Mouse (Mus musculus) liver, embryonic 14.5 days (tissue): ENCODE measurements around the gene Gm7735. TPM values are rescaled to one million over a fixed set of nuclear protein-coding genes. Genes with fewer than 3 reads are reported as not detected.

Source experiments
- ATAC-seq: fragments of 200-750 bp; cut with Nextera tagmentation; 2 replicates; pipeline ENCODE4 v1.8.0; 2017; ENCODE audit warnings: moderate number of reproducible peaks, mild to moderate bottlenecking, moderate library complexity; ENCODE audit not compliant: insufficient read depth
- DNase-seq, 3 experiments: peaks; one replicate each; pipeline ENCODE4 v3.0.0-alpha.2; 2012 to 2013; ENCODE audit warnings: low read depth in 3 of 3, low spot score in 3 of 3
- H3K27ac ChIP-seq: fragments of 300-500 bp; sonication (generic); 2 replicates; pipeline ENCODE4 v1.5.1; 2014; ENCODE audit warnings: moderate library complexity, mild to moderate bottlenecking, control low read depth, inconsistent platforms
- H3K27me3 ChIP-seq: fragments of 300-500 bp; sonication (generic); 2 replicates; pipeline ENCODE4 v1.6.1; 2014; ENCODE audit warnings: mild to moderate bottlenecking, low read length, moderate library complexity; ENCODE audit not compliant: control insufficient read depth, insufficient read depth
- H3K36me3 ChIP-seq: fragments of 300-500 bp; sonication (generic); replicated peaks from 2 replicates; pipeline ENCODE4 v1.6.1; 2014; ENCODE audit warnings: low read depth; ENCODE audit not compliant: control insufficient read depth, insufficient read depth
- H3K4me1 ChIP-seq, 2 experiments: fragments of 200-500 bp in 1 of 2; fragments of 300-500 bp in 1 of 2; sonication (generic) in 1 of 2; replicated peaks; 2 replicates each; pipeline ENCODE4 v1.6.1; 2012 to 2014; ENCODE audit warnings: antibody characterized with exemption in 1 of 2, inconsistent platforms in 1 of 2, low read length in 1 of 2; ENCODE audit not compliant: control insufficient read depth in 2 of 2, insufficient read depth in 2 of 2
- H3K4me2 ChIP-seq: fragments of 300-500 bp; sonication (generic); 2 replicates; pipeline ENCODE4 v1.6.1; 2014; ENCODE audit warnings: low read depth, mild to moderate bottlenecking, control low read depth, moderate library complexity
- H3K4me3 ChIP-seq, 2 experiments: fragments of 200-500 bp in 1 of 2; fragments of 300-500 bp in 1 of 2; sonication (generic) in 1 of 2; 2 replicates each; pipeline ENCODE4 v1.5.1; 2012 to 2014; ENCODE audit warnings: low read depth in 2 of 2, low read length in 2 of 2, mild to moderate bottlenecking in 2 of 2, control low read depth in 1 of 2, inconsistent platforms in 1 of 2, moderate library complexity in 1 of 2; ENCODE audit not compliant: insufficient read depth in 1 of 2
- H3K9ac ChIP-seq: fragments of 300-500 bp; sonication (generic); replicated peaks from 2 replicates; pipeline ENCODE4 v1.6.1; 2014; ENCODE audit warnings: mild to moderate bottlenecking, control low read depth, moderate library complexity
- H3K9me3 ChIP-seq: fragments of 300-500 bp; sonication (generic); 2 replicates; pipeline ENCODE4 v1.6.1; 2016; ENCODE audit warnings: low read length, mixed read lengths; ENCODE audit not compliant: control insufficient read depth
- CTCF ChIP-seq: IDR thresholded peaks from 2 replicates; pipeline ENCODE4 v1.5.1; 2016; ENCODE audit warnings: antibody characterized with exemption, low read depth, control low read depth
- EP300 ChIP-seq: IDR thresholded peaks from 2 replicates; pipeline ENCODE4 v1.6.1; 2016; ENCODE audit warnings: antibody characterized with exemption, low read depth
- WGBS: fragments of 180-500 bp; shearing (Covaris S2); extraction: QIAGEN DNeasy Blood & Tissue Kit; methylation state at CpG from one replicate; pipeline ENCODE4 v1.1.7; 2014; ENCODE audit not compliant: insufficient replicate concordance; 5-methylcytosine and 5-hydroxymethylcytosine counted together
- polyA plus RNA-seq, 2 experiments: library from polyadenylated mRNA; depleted of rRNA in 1 of 2; stranded (reverse) in 1 of 2; unstranded in 1 of 2; fragments of >200 nt; fragmentation: Nextera tagmentation in 1 of 2; extraction: Ambion mirVana in 1 of 2; gene quantifications; 2 replicates each; pipeline versions ENCODE4 v1.2.1 to v1.2.3; 2012 to 2014

The Gm7735 gene
- polyA plus RNA-seq, 2 experiments: not detected

DNA sequence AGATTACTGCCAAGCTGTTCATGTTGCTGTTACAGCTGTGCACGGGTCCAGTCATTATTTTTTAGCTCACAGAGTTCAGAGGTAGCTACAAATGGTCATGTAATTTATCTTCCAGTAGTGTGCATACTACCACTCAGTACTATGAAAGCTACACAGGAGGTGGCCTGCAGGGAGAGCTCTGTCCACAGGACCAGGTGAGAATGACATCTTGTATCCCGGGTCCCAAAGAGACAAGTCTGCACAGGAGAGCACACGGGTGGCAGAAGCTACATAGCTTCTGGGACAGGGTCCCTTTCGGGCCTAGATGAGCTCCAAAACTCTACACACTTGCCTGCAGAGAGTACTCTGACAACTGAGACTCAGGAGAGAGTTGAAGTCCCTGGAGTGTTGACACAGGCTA is 19.3 kb downstream of the Gm7735 start:
- H3K27ac ChIP-seq: no peak overlapping the region
- no peak overlapping the region for H3K4me3 ChIP-seq
- H3K9ac ChIP-seq: no peak overlapping the region
- ATAC-seq (no peak), DNase-seq (no peak)
- H3K27me3 ChIP-seq: no peaks in the 10 kb centered on the region
- no peak for TF ChIP-seq CTCF
- no peak for TF ChIP-seq EP300
- 46% methylated on average over 4 of the region's 4 CpGs for WGBS
- H3K36me3 ChIP-seq: no peaks in the 10 kb centered on the region
- H3K9me3 ChIP-seq: no peaks in the 10 kb centered on the region
- no peak overlapping the region for H3K4me2 ChIP-seq
- H3K4me1 ChIP-seq: no peaks in the 10 kb centered on the region

DNA sequence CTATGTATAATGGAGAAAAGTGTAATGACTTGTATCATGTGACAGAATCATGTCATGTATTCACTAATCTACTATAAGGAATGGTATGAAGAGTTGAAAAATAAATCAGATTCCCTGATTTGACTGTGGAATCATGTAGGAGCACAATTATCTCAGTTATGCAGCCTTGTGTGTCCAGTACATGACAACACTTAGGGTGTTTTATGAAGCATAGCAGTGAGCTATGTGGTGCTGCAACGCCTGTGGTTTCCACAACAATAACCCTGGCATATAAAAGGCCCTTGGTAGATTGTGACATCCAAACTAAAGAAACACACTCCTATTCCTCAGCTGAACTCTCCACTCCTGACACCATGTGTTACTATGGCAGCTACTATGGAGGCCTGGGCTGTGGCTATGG is 36.3 kb downstream of the Gm7735 start, which contains the start of gene Krtap20-2:
Krtap20-2 (plus strand) TSS at position 301 of the 400 bp plus-strand sequence.
- no peak within 1 kb of the TSS for H3K4me3 ChIP-seq
- no peak within 1 kb of the TSS for H3K4me2 ChIP-seq
- no peak for TF ChIP-seq EP300
- no peak for TF ChIP-seq CTCF
- H3K27ac ChIP-seq: no peak within 1 kb of the TSS
- no peaks in the 10 kb centered on the region for H3K36me3 ChIP-seq
- ATAC-seq: no peak
- H3K9ac ChIP-seq: no peak within 1 kb of the TSS
- no peaks in the 10 kb centered on the region for H3K27me3 ChIP-seq
- DNase-seq: no peak
- H3K4me1 ChIP-seq: no peaks in the 10 kb centered on the region
- H3K9me3 ChIP-seq: no peaks in the 10 kb centered on the region
- WGBS: 41% methylated on average over 1 of the region's 1 CpGs

Other genes starting within 250 kb of the Gm7735 start
- not detected in 2 replicates for gene Krtap19-9b, start 237.2 kb upstream of the Gm7735 start, polyA plus RNA-seq (2012; rRNA removed)
- gene Krtap19-9b, start 237.2 kb upstream of the Gm7735 start, polyA plus RNA-seq (2014; fragmentation: Nextera tagmentation; extraction: Ambion mirVana): not detected in 2 replicates
- not detected in 2 replicates for gene Krtap16-3, start 206.6 kb upstream of the Gm7735 start, polyA plus RNA-seq (2012; rRNA removed)
- not detected in 2 replicates for gene Krtap16-3, start 206.6 kb upstream of the Gm7735 start, polyA plus RNA-seq (2014; fragmentation: Nextera tagmentation; extraction: Ambion mirVana)
- gene Krtap22-2, start 158.7 kb upstream of the Gm7735 start, polyA plus RNA-seq (2012; rRNA removed): not detected in 2 replicates
- gene Krtap22-2, start 158.7 kb upstream of the Gm7735 start, polyA plus RNA-seq (2014; fragmentation: Nextera tagmentation; extraction: Ambion mirVana): not detected in 2 replicates
- gene Gm10229, start 154.2 kb upstream of the Gm7735 start, polyA plus RNA-seq (2012; rRNA removed): not detected in 2 replicates
- gene Gm10229, start 154.2 kb upstream of the Gm7735 start, polyA plus RNA-seq (2014; fragmentation: Nextera tagmentation; extraction: Ambion mirVana): not detected in 2 replicates
- gene Krtap6-1, start 137.8 kb upstream of the Gm7735 start, polyA plus RNA-seq (2012; rRNA removed): not detected in 2 replicates
- not detected in 2 replicates for gene Krtap6-1, start 137.8 kb upstream of the Gm7735 start, polyA plus RNA-seq (2014; fragmentation: Nextera tagmentation; extraction: Ambion mirVana)
- gene Gm10228, start 128.0 kb upstream of the Gm7735 start, polyA plus RNA-seq (2012; rRNA removed): not detected in 2 replicates
- not detected in 2 replicates for gene Gm10228, start 128.0 kb upstream of the Gm7735 start, polyA plus RNA-seq (2014; fragmentation: Nextera tagmentation; extraction: Ambion mirVana)
- not detected in 2 replicates for gene Krtap6-5, start 121.6 kb upstream of the Gm7735 start, polyA plus RNA-seq (2012; rRNA removed)
- gene Krtap6-5, start 121.6 kb upstream of the Gm7735 start, polyA plus RNA-seq (2014; fragmentation: Nextera tagmentation; extraction: Ambion mirVana): not detected in 2 replicates
- not detected in 2 replicates for gene 1110025L11Rik, start 105.5 kb upstream of the Gm7735 start, polyA plus RNA-seq (2012; rRNA removed)
- not detected in 2 replicates for gene 1110025L11Rik, start 105.5 kb upstream of the Gm7735 start, polyA plus RNA-seq (2014; fragmentation: Nextera tagmentation; extraction: Ambion mirVana)
- gene Krtap6-3, start 85.5 kb upstream of the Gm7735 start, polyA plus RNA-seq (2012; rRNA removed): not detected in 2 replicates
- gene Krtap6-3, start 85.5 kb upstream of the Gm7735 start, polyA plus RNA-seq (2014; fragmentation: Nextera tagmentation; extraction: Ambion mirVana): not detected in 2 replicates
- gene Gm6358, start 28.6 kb upstream of the Gm7735 start, polyA plus RNA-seq (2012; rRNA removed): not detected in 2 replicates
- gene Gm6358, start 28.6 kb upstream of the Gm7735 start, polyA plus RNA-seq (2014; fragmentation: Nextera tagmentation; extraction: Ambion mirVana): not detected in 2 replicates
- gene Gm10061, start 18.4 kb upstream of the Gm7735 start, polyA plus RNA-seq (2012; rRNA removed): not detected in 2 replicates
- gene Gm10061, start 18.4 kb upstream of the Gm7735 start, polyA plus RNA-seq (2014; fragmentation: Nextera tagmentation; extraction: Ambion mirVana): not detected in 2 replicates
- gene Gm9789, start 11.5 kb upstream of the Gm7735 start, polyA plus RNA-seq (2012; rRNA removed): not detected in 2 replicates
- gene Gm9789, start 11.5 kb upstream of the Gm7735 start, polyA plus RNA-seq (2014; fragmentation: Nextera tagmentation; extraction: Ambion mirVana): not detected in 2 replicates
- not detected in 2 replicates for gene 1110057P08Rik, start 5.2 kb downstream of the Gm7735 start, polyA plus RNA-seq (2012; rRNA removed)
- gene 1110057P08Rik, start 5.2 kb downstream of the Gm7735 start, polyA plus RNA-seq (2014; fragmentation: Nextera tagmentation; extraction: Ambion mirVana): not detected in 2 replicates
- not detected in 2 replicates for gene Krtap20-2, start 36.4 kb downstream of the Gm7735 start, polyA plus RNA-seq (2012; rRNA removed)
- not detected in 2 replicates for gene Krtap20-2, start 36.4 kb downstream of the Gm7735 start, polyA plus RNA-seq (2014; fragmentation: Nextera tagmentation; extraction: Ambion mirVana)
- gene Krtap21-1, start 234.4 kb downstream of the Gm7735 start, polyA plus RNA-seq (2012; rRNA removed): not detected in 2 replicates
- not detected in 2 replicates for gene Krtap21-1, start 234.4 kb downstream of the Gm7735 start, polyA plus RNA-seq (2014; fragmentation: Nextera tagmentation; extraction: Ambion mirVana)